Mouse (Mus musculus) lung, adult 2 months (tissue): ENCODE results near the gene Zfp512b.

Experiments
- CTCF ChIP-seq: fragments of 200-500 bp; IDR thresholded peaks from 2 replicates; pipeline ENCODE4 v1.5.1; 2011; ENCODE audit warnings: mild to moderate bottlenecking, low read length, control low read depth; ENCODE audit not compliant: insufficient read depth
- POLR2A ChIP-seq: fragments of 200-500 bp; IDR thresholded peaks from 2 replicates; pipeline ENCODE4 v1.6.1; 2011; ENCODE audit warnings: low read depth, mild to moderate bottlenecking, control low read depth, low read length, borderline replicate concordance; ENCODE audit errors: extremely low read depth

- TF ChIP-seq CTCF (no peak), POLR2A (no peak)
Observed at GRCm38 (mm10) chr2:181601751-181602145, 9.1 kb upstream of the Zfp512b start.
